Mouse (Mus musculus) cerebellum, adult 2 months (tissue): ENCODE results near the gene C2cd6.

Experiments used
- CTCF ChIP-seq: fragments of 200-500 bp; IDR thresholded peaks from 2 replicates; pipeline ENCODE4 v1.5.1; 2011; ENCODE audit warnings: low read depth, mild to moderate bottlenecking, control low read depth, low read length, moderate library complexity, borderline replicate concordance; ENCODE audit not compliant: insufficient read depth
- POLR2A ChIP-seq: fragments of 200-500 bp; IDR thresholded peaks from 2 replicates; pipeline ENCODE4 v1.6.1; 2011; ENCODE audit warnings: low read length, control low read depth, borderline replicate concordance; ENCODE audit not compliant: insufficient read depth

DNA sequence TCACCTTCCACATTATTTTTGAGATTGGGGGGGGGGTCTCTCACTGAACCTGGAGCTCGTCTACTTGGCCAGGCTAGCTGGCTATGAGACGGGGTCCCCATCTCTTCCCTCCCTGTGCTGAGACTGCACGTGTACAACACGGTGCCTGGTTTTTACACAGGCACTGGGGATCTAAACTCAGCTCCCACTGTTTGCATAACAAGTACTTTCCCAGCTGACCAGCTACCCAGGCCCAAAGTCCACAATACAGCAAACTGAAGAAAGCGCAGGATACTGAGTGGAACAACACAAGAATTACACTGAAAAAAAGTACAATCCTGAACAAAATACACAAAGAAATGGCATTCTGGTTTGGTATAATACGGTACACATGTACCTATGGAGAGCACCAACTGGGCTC, 7.4 kb upstream of the C2cd6 start:
- TF ChIP-seq CTCF: no peak
- TF ChIP-seq POLR2A: no peak
